Mouse (Mus musculus) G1E (cell line): ENCODE measurements around the gene Prrc2c.

Experiments
- CTCF ChIP-seq: IDR thresholded peaks from 2 replicates; pipeline ENCODE4 v1.5.1; 2012; ENCODE audit warnings: low read depth, low read length, inconsistent platforms, mixed read lengths
- GATA1 ChIP-seq: IDR thresholded peaks from 2 replicates; pipeline ENCODE4 v1.6.1; 2012; ENCODE audit warnings: borderline replicate concordance, low read length, inconsistent platforms, mixed read lengths
- GATA2 ChIP-seq: IDR thresholded peaks from 2 replicates; pipeline ENCODE4 v1.6.1; 2012; ENCODE audit warnings: low read depth, low read length, inconsistent platforms, borderline replicate concordance
- POLR2AphosphoS5 ChIP-seq: IDR thresholded peaks from 2 replicates; pipeline ENCODE4 v1.6.1; 2012; ENCODE audit warnings: low read depth, low read length, inconsistent platforms; ENCODE audit not compliant: insufficient replicate concordance
- TAL1 ChIP-seq: conservative IDR thresholded peaks from 2 replicates; pipeline ENCODE4 v1.6.1; 2012; ENCODE audit warnings: low read depth, low read length, inconsistent platforms, mixed read lengths

- TF ChIP-seq CTCF (no peak), GATA1 (no peak), GATA2 (no peak), POLR2AphosphoS5 (no peak), TAL1 (no peak)
These were observed 39.8 kb downstream of the Prrc2c start for GRCm38 (mm10) chr1:162700389-162701066.
